8 mouse cellular contexts compared by ENCODE assay signal in genomic region chr12:89049279-89049678, GRCm38 (mm10).
DNase-seq lines count a peak whose midpoint lies in the region; ATAC-seq and TF ChIP-seq lines count a peak whose summit lies in the region.

No protein-coding gene starts in this region.

- no peak overlapping the region for H3K4me2 ChIP-seq in heart, embryonic 12.5 days
- H3K4me2 ChIP-seq in hindbrain, embryonic 11.5 days (replicated peaks; ENCODE audit: low read depth, low read length): no peak overlapping the region

- no peaks in the 10 kb centered on the region for H3K79me2 ChIP-seq in heart, adult 2 months (replicated peaks; ENCODE audit: control insufficient read depth, insufficient read depth, low read length)

- H3K36me3 ChIP-seq in heart, embryonic 12.5 days: no peaks in the 10 kb centered on the region
- no peaks in the 10 kb centered on the region for H3K36me3 ChIP-seq in heart, adult 2 months (ENCODE audit: control insufficient read depth, insufficient read depth, low read length)
- no peaks in the 10 kb centered on the region for H3K36me3 ChIP-seq in ES-E14 (ENCODE audit: control insufficient read depth, insufficient read depth, low read length, poor library complexity, severe bottlenecking)
- H3K36me3 ChIP-seq in hindbrain, embryonic 11.5 days (ENCODE audit: control insufficient read depth, insufficient read depth, low read length): no peaks in the 10 kb centered on the region

- ATAC-seq in heart, embryonic 12.5 days (ENCODE audit: insufficient number of reproducible peaks, low FRiP score): peak; percentile 69
- peak; percentile 94 for ATAC-seq in hindbrain, embryonic 11.5 days (ENCODE audit: low FRiP score)

- intact Hi-C loops in heart, adult 2 months (cut with DNase I): no loop called here

- H3K4me3 ChIP-seq in heart, embryonic 12.5 days: no peak overlapping the region
- no peak overlapping the region for H3K4me3 ChIP-seq in heart, adult 2 months
- H3K4me3 ChIP-seq in ES-E14 (ENCODE audit: insufficient read depth in 1 of 2, low read depth in 1 of 2, low read length in 2 of 2, poor library complexity in 1 of 2, severe bottlenecking in 1 of 2): no peak overlapping the region
- no peak overlapping the region for H3K4me3 ChIP-seq in hindbrain, embryonic 11.5 days (ENCODE audit: low read depth, low read length)

- no peak for TF ChIP-seq CTCF in heart, adult 2 months (IDR thresholded peaks at IDR 0.05)

- in situ Hi-C loops in ES-E14 (cut with MboI; ENCODE audit: low sequenced_read_pairs in 2 of 2, unreplicated experiment in 2 of 2): no loop called here

- WGBS in heart, embryonic 12.5 days: 29% methylated on average over 3 of the region's 3 CpGs
- 14% methylated on average over 3 of the region's 3 CpGs for WGBS in heart, adult 2 months
- 45% methylated on average over 3 of the region's 3 CpGs for WGBS in hindbrain, embryonic 11.5 days

- no peaks in the 10 kb centered on the region for H3K9me3 ChIP-seq in heart, embryonic 12.5 days (replicated peaks)
- H3K9me3 ChIP-seq in ES-E14 (ENCODE audit: control insufficient read depth, insufficient read depth, low read depth, low read length): no peaks in the 10 kb centered on the region
- H3K9me3 ChIP-seq in hindbrain, embryonic 11.5 days (ENCODE audit: control insufficient read depth, low read length): no peaks in the 10 kb centered on the region

- no peak for TF ChIP-seq POLR2A in heart, adult 2 months (IDR thresholded peaks at IDR 0.05; ENCODE audit: insufficient read depth, low read depth, low read length)

- peaks cover 5% of the 10 kb centered on the region; the same call in 1 of the 2 replicates for H3K4me1 ChIP-seq in heart, embryonic 12.5 days (replicated peaks)
- H3K4me1 ChIP-seq in heart, adult 2 months (ENCODE audit: control insufficient read depth, insufficient read depth, low read length): no peaks in the 10 kb centered on the region
- H3K4me1 ChIP-seq in ES-E14 (ENCODE audit: control insufficient read depth in 2 of 2, insufficient read depth in 2 of 2, low read length in 2 of 2, poor library complexity in 1 of 2): no peaks in the 10 kb centered on the region
- no peaks in the 10 kb centered on the region for H3K4me1 ChIP-seq in hindbrain, embryonic 11.5 days (replicated peaks; ENCODE audit: control insufficient read depth, insufficient read depth, low read length)

- no peak overlapping the region for H3K27ac ChIP-seq in heart, embryonic 12.5 days (ENCODE audit: poor library complexity, severe bottlenecking)
- H3K27ac ChIP-seq in heart, adult 2 months: no peak overlapping the region
- no peak overlapping the region for H3K27ac ChIP-seq in ES-E14 (ENCODE audit: insufficient read depth, low read depth, low read length, poor library complexity, severe bottlenecking)
- H3K27ac ChIP-seq in hindbrain, embryonic 11.5 days (ENCODE audit: low read depth, low read length): peak overlapping the region; percentile 53; the same call in 1 of the 2 replicates

- no peak for TF ChIP-seq EP300 in heart, adult 2 months (IDR thresholded peaks at IDR 0.05; ENCODE audit: insufficient read depth, low read depth, low read length)

- no peak for DNase-seq in heart, adult 2 months
- peak; percentile 7 for DNase-seq in ES-E14 (ENCODE audit: low read depth, low spot score)
- DNase-seq in brain, embryonic 18.5 days (ENCODE audit: low read depth, low spot score): peak; percentile 6
- DNase-seq in hindbrain, embryonic 11.5 days (ENCODE audit: low spot score): peak; percentile 77
- DNase-seq in retina, adult 2 months (ENCODE audit: low read depth, low spot score): peak; percentile 42
- DNase-seq in urinary bladder, postnatal 14 days (ENCODE audit: low spot score): no peak
- DNase-seq in c-Kit-positive CD71-positive TER-119-positive erythroid progenitor cells, embryonic 14.5 days (ENCODE audit: low spot score): no peak

- H3K27me3 ChIP-seq in heart, embryonic 12.5 days (replicated peaks): no peaks in the 10 kb centered on the region
- H3K27me3 ChIP-seq in heart, adult 2 months (ENCODE audit: control insufficient read depth, insufficient read depth, low read length): no peaks in the 10 kb centered on the region
- H3K27me3 ChIP-seq in hindbrain, embryonic 11.5 days (ENCODE audit: control insufficient read depth, insufficient read depth, low read length): no peaks in the 10 kb centered on the region

- no peak overlapping the region for H3K9ac ChIP-seq in heart, embryonic 12.5 days
- H3K9ac ChIP-seq in heart, adult 2 months (ENCODE audit: low read depth, low read length): no peak overlapping the region
- no peak overlapping the region for H3K9ac ChIP-seq in ES-E14 (ENCODE audit: insufficient read depth, low read depth, low read length, poor library complexity, severe bottlenecking)
- no peak overlapping the region for H3K9ac ChIP-seq in hindbrain, embryonic 11.5 days (ENCODE audit: low read depth, low read length)

TF ChIP-seq in ES-E14, 5 proteins besides CTCF, POLR2A, EP300 and RAD21:
- no peak for TF ChIP-seq HCFC1 (IDR thresholded peaks at IDR 0.05; ENCODE audit: borderline replicate concordance, insufficient read depth, low read length)

Comparison
In these comparisons a context has a peak if more than half of its experiments do, and no peak if none do; other contexts are left out.
1. DNase-seq: peak in ES-E14 (single experiment), brain, embryonic 18.5 days (single experiment), hindbrain, embryonic 11.5 days (single experiment) and retina, adult 2 months (single experiment); none in heart, adult 2 months (0 of 2), urinary bladder, postnatal 14 days (single experiment) and c-Kit-positive CD71-positive TER-119-positive erythroid progenitor cells, embryonic 14.5 days (single experiment).